Mouse (Mus musculus) ES-Bruce4 (cell line): ENCODE results near the gene Angptl3.

ENCODE experiments used
- CTCF ChIP-seq: IDR thresholded peaks from one replicate; pipeline ENCODE4 v1.8.1; 2011; ENCODE audit warnings: low read depth, low read length
- EP300 ChIP-seq: IDR thresholded peaks from 2 replicates; pipeline ENCODE4 v1.6.1; 2011; ENCODE audit warnings: low read depth, low read length; ENCODE audit not compliant: insufficient read depth

DNA sequence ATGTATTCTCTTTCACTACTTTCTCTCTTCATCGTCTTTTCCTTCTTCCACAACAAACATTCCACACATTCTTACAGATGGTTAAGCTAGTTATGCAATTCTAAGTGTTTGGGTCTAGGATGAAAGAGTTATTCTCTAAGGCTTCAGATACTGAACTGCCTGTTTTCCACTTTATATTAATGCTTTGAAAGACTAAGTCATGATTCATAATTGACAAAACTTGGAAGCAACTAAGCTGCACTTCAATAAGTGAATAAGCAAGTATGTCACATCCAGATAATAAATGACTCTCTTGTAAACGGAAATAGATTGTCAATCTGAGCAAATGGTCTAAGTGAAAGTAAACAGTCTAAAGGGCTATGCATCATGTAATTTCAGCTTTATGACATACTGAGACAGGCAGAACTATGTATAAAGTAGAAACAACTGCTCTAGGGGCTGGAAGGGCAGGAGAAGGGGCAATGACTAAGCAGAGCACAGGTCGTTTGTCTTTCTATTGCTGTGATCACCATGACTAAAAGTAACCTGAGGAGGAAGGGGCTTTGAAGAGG, 60.5 kb downstream of the Angptl3 start:
- TF ChIP-seq CTCF, result no peak
- TF ChIP-seq EP300, result no peak
